Mouse (Mus musculus) myocyte (in vitro differentiated cells): ENCODE results near the gene Thumpd3.

Experiments used
- CEBPB ChIP-seq: IDR thresholded peaks from 2 replicates; pipeline ENCODE4 v1.6.1; 2011; ENCODE audit warnings: mild to moderate bottlenecking, moderate library complexity; ENCODE audit not compliant: poor library complexity, insufficient read depth, severe bottlenecking
- E2F4 ChIP-seq: IDR thresholded peaks from one replicate; pipeline ENCODE4 v1.6.1; 2011; ENCODE audit warnings: mild to moderate bottlenecking, control low read depth, moderate library complexity; ENCODE audit not compliant: insufficient read depth
- MAX ChIP-seq: IDR thresholded peaks from one replicate; pipeline ENCODE4 v1.6.1; 2011; ENCODE audit warnings: low read depth, mild to moderate bottlenecking, control low read depth
- MYOG ChIP-seq, 3 experiments: IDR thresholded peaks; one replicate each; pipeline ENCODE4 v1.6.1; 2011; ENCODE audit warnings: control low read depth in 2 of 3, low read depth in 2 of 3, mild to moderate bottlenecking in 2 of 3; ENCODE audit not compliant: insufficient read length in 2 of 3, control insufficient read depth in 1 of 3, insufficient read depth in 1 of 3
- POLR2A ChIP-seq: IDR thresholded peaks from one replicate; pipeline ENCODE4 v1.6.1; 2011; ENCODE audit warnings: low read depth, mild to moderate bottlenecking, control low read depth, moderate library complexity; ENCODE audit not compliant: insufficient read length
- POLR2AphosphoS2 ChIP-seq: IDR thresholded peaks from one replicate; pipeline ENCODE4 v1.6.1; 2011; ENCODE audit warnings: low read depth, control low read depth; ENCODE audit not compliant: insufficient read length
- TCF12 ChIP-seq: IDR thresholded peaks from one replicate; pipeline ENCODE4 v1.6.1; 2011; ENCODE audit warnings: mild to moderate bottlenecking, control low read depth; ENCODE audit not compliant: poor library complexity, insufficient read depth, severe bottlenecking

- TF ChIP-seq E2F4, result no peak
- no peak for TF ChIP-seq MAX
- no peak for TF ChIP-seq POLR2AphosphoS2
- TF ChIP-seq POLR2A, result no peak
- TF ChIP-seq CEBPB, result no peak
- no peak for TF ChIP-seq TCF12
- TF ChIP-seq MYOG (IDR thresholded peaks at IDR 0.05; ENCODE audit: control insufficient read depth in 1 of 3, insufficient read depth in 1 of 3, insufficient read length in 2 of 3, low read depth in 2 of 3), result no peak
Observed at GRCm38 (mm10) chr6:113034466-113034865, 11.6 kb upstream of the Thumpd3 start.
